In the genomic region with DNA sequence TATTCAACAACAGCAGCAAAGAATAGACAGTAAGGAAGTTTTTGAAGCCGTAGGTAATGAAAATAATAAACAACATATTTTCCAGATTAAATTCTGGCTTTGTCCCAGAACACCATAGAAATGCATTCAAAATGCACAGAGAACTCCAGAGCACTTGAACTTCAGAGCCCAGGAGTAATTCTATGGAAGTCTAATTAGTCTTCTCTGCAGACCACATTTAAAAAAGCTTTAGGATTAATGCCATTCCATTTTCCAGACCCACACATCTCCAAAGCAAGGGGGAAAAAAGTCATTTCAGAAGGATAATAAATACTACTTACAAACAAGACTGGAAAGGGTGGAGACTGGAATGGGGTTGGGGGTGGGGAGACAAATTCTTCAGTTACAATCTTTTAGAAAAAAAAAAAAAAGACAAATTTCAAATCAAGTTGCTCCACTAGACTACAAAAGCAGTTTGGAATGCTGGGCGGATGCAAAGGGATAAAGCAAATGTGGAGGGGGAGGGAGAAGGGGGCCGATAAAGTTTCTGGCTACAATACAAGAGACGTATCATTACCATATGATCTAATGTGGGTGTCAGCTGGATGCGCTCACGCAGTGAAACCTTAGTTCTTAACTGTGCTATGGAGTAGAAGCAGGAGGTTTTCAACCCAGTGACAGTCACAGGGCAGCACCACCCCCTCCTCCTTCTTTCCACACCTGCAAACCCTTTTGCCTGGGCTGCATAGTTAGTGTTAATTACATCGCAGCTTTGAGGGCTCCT, we compare ENCODE assay signal across 8 mouse cellular contexts. TPM values are rescaled to one million over a fixed set of nuclear protein-coding genes. Genes with fewer than 3 reads are reported as not detected.
DNase-seq lines count a peak whose midpoint lies in the region; ATAC-seq and TF ChIP-seq lines count a peak whose summit lies in the region.

Gene Dcn (plus strand): TSS at position 606 of the 763 bp plus-strand sequence.

- no peaks in the 10 kb centered on the region for H3K27me3 ChIP-seq in thymus, adult 2 months (ENCODE audit: control insufficient read depth, insufficient read depth, low read length)
- no peaks in the 10 kb centered on the region for H3K27me3 ChIP-seq in forebrain, embryonic 16.5 days (replicated peaks; ENCODE audit: control insufficient read depth, insufficient read depth, low read length)

- no peak for TF ChIP-seq CTCF in thymus, adult 2 months (IDR thresholded peaks at IDR 0.05; ENCODE audit: borderline replicate concordance, control insufficient read depth, extremely low read depth, insufficient read depth, low read length, poor library complexity)

- WGBS in thymus, adult 2 months, result 57% methylated on average over 7 of the region's 7 CpGs
- WGBS in forebrain, embryonic 16.5 days, result 2% methylated on average over 7 of the region's 7 CpGs

- TF ChIP-seq POLR2A in thymus, adult 2 months (IDR thresholded peaks at IDR 0.05; ENCODE audit: control insufficient read depth, extremely low read depth, insufficient read depth, low read length, poor library complexity), result no peak

- no peaks in the 10 kb centered on the region for H3K9me3 ChIP-seq in forebrain, embryonic 16.5 days (ENCODE audit: control insufficient read depth, low read length)

- no peak within 1 kb of the TSS for H3K9ac ChIP-seq in forebrain, embryonic 16.5 days (replicated peaks; ENCODE audit: low read depth, low read length)

- peak within 1 kb of the TSS; percentile 41 for H3K4me2 ChIP-seq in forebrain, embryonic 16.5 days (ENCODE audit: low read length)

- no peak for DNase-seq in thymus, adult 2 months
- DNase-seq in thymus, postnatal 10 days (ENCODE audit: low spot score in 2 of 2), result no peak
- peak; percentile 48 for DNase-seq in heart, postnatal 4 days
- peak in 1 of 2 experiments; percentile 2 for DNase-seq in layer of hippocampus, postnatal 36 days
- DNase-seq in mesoderm, embryonic 11.5 days (ENCODE audit: low read depth, low spot score), result peak; percentile 54
- DNase-seq in frontal cortex, postnatal 36 days (ENCODE audit: low spot score in 2 of 2), result no peak
- no peak for DNase-seq in spleen, adult 12 weeks (ENCODE audit: low spot score)

- H3K4me1 ChIP-seq in thymus, adult 2 months (replicated peaks; ENCODE audit: control insufficient read depth, insufficient read depth, low read length), result no peaks in the 10 kb centered on the region
- peaks cover 5% of the 10 kb centered on the region for H3K4me1 ChIP-seq in forebrain, embryonic 16.5 days (replicated peaks; ENCODE audit: control insufficient read depth, insufficient read depth, low read length)

- H3K27ac ChIP-seq in thymus, adult 2 months (ENCODE audit: control insufficient read depth, insufficient read depth, low read length), result no peak within 1 kb of the TSS
- no peak within 1 kb of the TSS for H3K27ac ChIP-seq in forebrain, embryonic 16.5 days (ENCODE audit: low read length)

- H3K4me3 ChIP-seq in thymus, adult 2 months (ENCODE audit: control insufficient read depth, insufficient read depth, low read length), result no peak within 1 kb of the TSS
- H3K4me3 ChIP-seq in forebrain, embryonic 16.5 days (replicated peaks; ENCODE audit: low read length), result no peak within 1 kb of the TSS; the same call in 1 of the 2 replicates

- H3K36me3 ChIP-seq in thymus, adult 2 months (ENCODE audit: control insufficient read depth, insufficient read depth, low read length), result no peaks in the 10 kb centered on the region
- no peaks in the 10 kb centered on the region for H3K36me3 ChIP-seq in forebrain, embryonic 16.5 days (ENCODE audit: control insufficient read depth, insufficient read depth)

- peak; percentile 57 for ATAC-seq in forebrain, embryonic 16.5 days

RNA-seq across cellular contexts. Expression of gene Dcn, which starts in this region (rescaled TPM):
- 48.5 and 95.1 TPM in 2 replicates for polyA plus RNA-seq in thymus, adult 2 months (2012; rRNA removed)
- 45.8 and 71.0 TPM in 2 replicates for polyA plus RNA-seq in forebrain, embryonic 16.5 days (2015; fragmentation: Nextera tagmentation; extraction: Ambion mirVana)
- 100 to 1,000 TPM; 319 to 365 TPM for total RNA-seq in heart, postnatal 4 days (2021)
- total RNA-seq in layer of hippocampus, postnatal 36 days (2021), result 10 to 100 TPM; 35.9 to 39.4 TPM

Comparison
In these comparisons a context has a peak if more than half of its experiments do, and no peak if none do; other contexts are left out.
1. RNA of gene Dcn (total RNA-seq): 319 to 365 TPM in heart, postnatal 4 days; 35.9 to 39.4 TPM in layer of hippocampus, postnatal 36 days; every median in the first group is over 4 times any median in the second.
2. DNase-seq: peak in heart, postnatal 4 days (single experiment) and mesoderm, embryonic 11.5 days (single experiment); none in thymus, adult 2 months (single experiment), thymus, postnatal 10 days (0 of 2), frontal cortex, postnatal 36 days (0 of 2) and spleen, adult 12 weeks (single experiment).